Mouse (Mus musculus): ENCODE results near the gene Amot.

DNA sequence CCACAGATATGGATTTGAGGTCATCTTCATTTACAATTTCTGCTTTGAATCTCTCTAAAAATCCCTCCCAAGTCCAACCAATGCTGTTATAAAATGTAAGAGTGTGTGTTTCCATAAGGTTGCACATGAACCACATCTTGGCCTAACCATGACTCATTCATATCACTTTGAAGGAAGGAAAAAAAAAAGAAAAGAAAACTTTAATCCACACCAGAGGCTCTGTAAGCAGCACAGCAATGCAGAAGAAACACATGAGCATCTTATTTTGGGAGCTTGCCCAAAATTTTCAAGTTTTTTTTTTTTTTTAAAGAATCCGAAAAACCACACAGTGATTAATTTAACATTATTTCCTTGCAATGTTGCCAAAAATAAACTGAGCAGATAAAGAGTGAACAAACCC, 14.2 kb downstream of the Amot start:
- TF ChIP-seq CTCF (IDR thresholded peaks at IDR 0.05; ENCODE audit: borderline replicate concordance, control insufficient read depth, extremely low read depth, insufficient read depth, low read length, poor library complexity) (no peak), POLR2A (IDR thresholded peaks at IDR 0.05; ENCODE audit: control insufficient read depth, extremely low read depth, insufficient read depth, low read length, poor library complexity) (no peak)

All from thymus, adult 2 months (tissue).